Mouse (Mus musculus): Measurements from ENCODE around the gene Vstm4.

Gene Vstm4

GRCm38 (mm10) chr14:32934064-32934463 lies 77.5 kb downstream of the Vstm4 start:
- DNase-seq (ENCODE audit: low read depth, low spot score) = no peak

- DNase-seq (ENCODE audit: low read depth, low spot score) = no peak
Measured at GRCm38 (mm10) chr14:32939217-32939616, 82.7 kb downstream of the Vstm4 start.

- peak; percentile 90 for DNase-seq (ENCODE audit: low read depth, low spot score)
Measured at GRCm38 (mm10) chr14:32947512-32947911, 91.0 kb downstream of the Vstm4 start.

GRCm38 (mm10) chr14:32950312-32951301 lies 94.1 kb downstream of the Vstm4 start:
- DNase-seq (ENCODE audit: low read depth, low spot score) = peak; percentile 36

GRCm38 (mm10) chr14:32956486-32956885 lies 99.9 kb downstream of the Vstm4 start:
- peak; percentile 45 for DNase-seq (ENCODE audit: low read depth, low spot score)

- no peak for DNase-seq (ENCODE audit: low read depth, low spot score)
Measured at GRCm38 (mm10) chr14:32958671-32959070, 102.1 kb downstream of the Vstm4 start.

GRCm38 (mm10) chr14:32960481-32960880 lies 103.9 kb downstream of the Vstm4 start:
- DNase-seq (ENCODE audit: low read depth, low spot score) = peak; percentile 81

- DNase-seq (ENCODE audit: low read depth, low spot score) = no peak
Measured at GRCm38 (mm10) chr14:32964742-32965141, 108.2 kb downstream of the Vstm4 start.

- DNase-seq (ENCODE audit: low read depth, low spot score) = no peak
Measured at GRCm38 (mm10) chr14:32970700-32971099, 114.1 kb downstream of the Vstm4 start.

GRCm38 (mm10) chr14:32984176-32984738 lies 127.7 kb downstream of the Vstm4 start:
- no peak for DNase-seq (ENCODE audit: low read depth, low spot score)

GRCm38 (mm10) chr14:32986659-32987058 lies 130.1 kb downstream of the Vstm4 start:
- DNase-seq (ENCODE audit: low read depth, low spot score) = no peak
